11 mouse cellular contexts compared by ENCODE assay signal in the genomic region with DNA sequence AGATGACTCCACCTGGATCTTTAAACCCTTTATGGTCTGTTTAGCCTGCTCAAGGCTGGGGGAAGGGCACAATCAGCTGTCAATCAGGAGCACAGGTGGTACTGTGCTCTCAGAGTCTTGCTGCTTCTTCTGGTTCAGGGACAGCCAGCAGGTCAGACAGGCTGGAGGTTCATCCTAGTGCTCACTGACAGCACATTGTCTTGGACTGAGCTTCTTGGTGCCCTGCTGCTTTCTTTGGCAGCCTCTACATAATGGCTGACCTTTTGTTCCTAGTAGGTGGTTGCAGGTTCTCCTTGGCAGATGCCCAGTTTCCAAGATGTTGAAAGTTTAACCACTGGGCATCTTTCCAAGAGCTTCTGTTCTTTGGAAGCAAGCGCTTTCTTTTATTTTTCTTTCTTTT. TPM values are rescaled to one million over a fixed set of nuclear protein-coding genes. Genes with fewer than 3 reads are reported as not detected.
DNase-seq lines count a peak whose midpoint lies in the region; ATAC-seq and TF ChIP-seq lines count a peak whose summit lies in the region.
"Had no signal": no experiment of that assay in that cellular context is flagged by ENCODE, and none has a peak within 500 bp of the region (broad histone marks: within the 10 kb centered on the region; RNA-seq: fewer than 3 reads in every experiment).

No protein-coding gene starts in this region.

- H3K27ac ChIP-seq in kidney, embryonic 16.5 days (ENCODE audit: low read length) = no peak overlapping the region
- no peak overlapping the region for H3K27ac ChIP-seq in cerebellum, adult 2 months (ENCODE audit: insufficient read depth, low read length)
- H3K27ac ChIP-seq: liver, embryonic 12.5 days; neural tube, embryonic 12.5 days had no signal

- H3K4me2 ChIP-seq in kidney, embryonic 16.5 days (replicated peaks; ENCODE audit: low read depth, low read length) = no peak overlapping the region
- H3K4me2 ChIP-seq: liver, embryonic 12.5 days; neural tube, embryonic 12.5 days had no signal

- no peaks in the 10 kb centered on the region for H3K27me3 ChIP-seq in kidney, embryonic 16.5 days (ENCODE audit: insufficient read depth, low read length)
- no peaks in the 10 kb centered on the region for H3K27me3 ChIP-seq in cerebellum, adult 2 months (ENCODE audit: control insufficient read depth, insufficient read depth, low read length)
- H3K27me3 ChIP-seq: liver, embryonic 12.5 days; neural tube, embryonic 12.5 days had no signal

- no peaks in the 10 kb centered on the region for H3K4me1 ChIP-seq in kidney, embryonic 16.5 days (ENCODE audit: insufficient read depth, low read length)
- peaks cover 17% of the 10 kb centered on the region for H3K4me1 ChIP-seq in cerebellum, adult 2 months (ENCODE audit: control insufficient read depth, insufficient read depth, low read length)
- H3K4me1 ChIP-seq: liver, embryonic 12.5 days; neural tube, embryonic 12.5 days had no signal

- H3K36me3 ChIP-seq in kidney, embryonic 16.5 days (ENCODE audit: insufficient read depth, low read length) = no peaks in the 10 kb centered on the region
- H3K36me3 ChIP-seq: liver, embryonic 12.5 days; neural tube, embryonic 12.5 days had no signal

- no peak for TF ChIP-seq POLR2A in cerebellum, adult 2 months (IDR thresholded peaks at IDR 0.05; ENCODE audit: borderline replicate concordance, insufficient read depth, low read length)

- 82% methylated on average over 1 of the region's 1 CpGs for WGBS in kidney, embryonic 16.5 days
- WGBS in cerebellum, adult 2 months = 40% methylated on average over 1 of the region's 1 CpGs
- WGBS in large intestine, adult 2 months = 40% methylated on average over 1 of the region's 1 CpGs

- DNase-seq in kidney, adult 11 months = peak; percentile 89
- peak; percentile 2 for DNase-seq in ZHBTc4 (ENCODE audit: low read depth, low spot score)
- DNase-seq in cerebellum, adult 2 months = peak; percentile 77 to 90
- peak; percentile 54 for DNase-seq in large intestine, adult 2 months (ENCODE audit: low read depth, low spot score)
- DNase-seq in T-cell, adult 2 months (ENCODE audit: low spot score) = no peak

- no peak overlapping the region for H3K9ac ChIP-seq in kidney, embryonic 16.5 days (replicated peaks; ENCODE audit: low read length)
- H3K9ac ChIP-seq: liver, embryonic 12.5 days; neural tube, embryonic 12.5 days had no signal

- no peak for TF ChIP-seq CTCF in cerebellum, adult 2 months (IDR thresholded peaks at IDR 0.05; ENCODE audit: borderline replicate concordance, insufficient read depth, low read depth, low read length)

- no peak for ATAC-seq in kidney, embryonic 16.5 days (ENCODE audit: low FRiP score, low TSS enrichment)
- no peak for ATAC-seq in inflammation-experienced regulatory T-cells, adult 6 months
- no peak for ATAC-seq in CD4-positive, CD25-positive, alpha-beta regulatory T cell, adult 4 months
- ATAC-seq: liver, embryonic 12.5 days had no signal

- no peaks in the 10 kb centered on the region for H3K9me3 ChIP-seq in kidney, embryonic 16.5 days (ENCODE audit: low read length)
- H3K9me3 ChIP-seq: liver, embryonic 12.5 days; neural tube, embryonic 12.5 days had no signal

- H3K4me3 ChIP-seq in kidney, embryonic 16.5 days (ENCODE audit: low read length) = no peak overlapping the region
- H3K4me3 ChIP-seq in cerebellum, adult 2 months (replicated peaks; ENCODE audit: insufficient read depth, low read depth, low read length) = no peak overlapping the region
- H3K4me3 ChIP-seq: erythroblast, embryonic 14.5 days; liver, embryonic 12.5 days; neural tube, embryonic 12.5 days had no signal

RNA-seq across cellular contexts. Expression of a gene that starts 55.1 kb away (rescaled TPM):
- 0.15 TPM in 1 of 2 replicates, not detected in the other for polyA plus RNA-seq in kidney, embryonic 16.5 days (2015; fragmentation: Nextera tagmentation; extraction: Ambion mirVana)
- polyA plus RNA-seq in cerebellum, adult 2 months (2012; rRNA removed) = 97.8 and 103 TPM in 2 replicates
- 11.6 and 14.2 TPM in 2 replicates for polyA plus RNA-seq in large intestine, adult 2 months (2012; rRNA removed)
- under 1 TPM in 1 of 3 experiments, not detected in 2; 0.14 TPM for polyA plus RNA-seq in inflammation-experienced regulatory T-cells, adult 6 months (2017; shearing (Covaris generic))
- not detected for polyA plus RNA-seq in CD4-positive, CD25-positive, alpha-beta regulatory T cell, adult 4 months (2017; shearing (Covaris generic))
- polyA plus RNA-seq: liver, embryonic 12.5 days had no signal

Comparison
In these comparisons a context has a peak if more than half of its experiments do, and no peak if none do; other contexts are left out.
1. RNA of a gene that starts 55.1 kb away (polyA plus RNA-seq): 97.8 to 103 TPM in cerebellum, adult 2 months and 11.6 to 14.2 TPM in large intestine, adult 2 months; not detected in CD4-positive, CD25-positive, alpha-beta regulatory T cell, adult 4 months, 0.15 TPM in kidney, embryonic 16.5 days and 0.14 TPM in inflammation-experienced regulatory T-cells, adult 6 months; every median in the first group is over 10 times any median in the second.